Mouse (Mus musculus) adipocyte (in vitro differentiated cells): Measurements from ENCODE around the gene 4930426L09Rik.

Experiments used
- DNase-seq: peaks from one replicate; pipeline ENCODE4 v3.0.0-alpha.2; 2016; ENCODE audit warnings: low spot score

The 4930426L09Rik gene

GRCm38 (mm10) chr2:19016348-19016747 lies 18.2 kb downstream of the 4930426L09Rik start:
- DNase-seq, result no peak

GRCm38 (mm10) chr2:19016839-19017238 lies 18.7 kb downstream of the 4930426L09Rik start:
- DNase-seq, result no peak

GRCm38 (mm10) chr2:19018034-19018433 lies 19.9 kb downstream of the 4930426L09Rik start:
- no peak for DNase-seq

GRCm38 (mm10) chr2:19024807-19025206 lies 26.7 kb downstream of the 4930426L09Rik start:
- DNase-seq, result no peak

GRCm38 (mm10) chr2:19037430-19037829 lies 39.3 kb downstream of the 4930426L09Rik start:
- no peak for DNase-seq

- DNase-seq, result no peak
Measured at GRCm38 (mm10) chr2:19037907-19038570, 39.9 kb downstream of the 4930426L09Rik start.

- no peak for DNase-seq
Measured at GRCm38 (mm10) chr2:19048225-19048624, 50.1 kb downstream of the 4930426L09Rik start.

GRCm38 (mm10) chr2:19049341-19049740 lies 51.2 kb downstream of the 4930426L09Rik start:
- DNase-seq, result no peak
